Mouse (Mus musculus) liver, embryonic 14 days (tissue): ENCODE measurements around the gene Adgrd1. TPM values are rescaled to one million over a fixed set of nuclear protein-coding genes. Genes with fewer than 3 reads are reported as not detected.

ENCODE experiments used
- polyA plus RNA-seq: library from polyadenylated mRNA; depleted of rRNA; stranded (reverse); fragments of >200 nt; gene quantifications from 2 replicates; pipeline ENCODE4 v1.2.3, GENCODE M21; 2012; rRNA removed

Gene Adgrd1
- polyA plus RNA-seq: 0.08 and 0.10 TPM in 2 replicates

DNA sequence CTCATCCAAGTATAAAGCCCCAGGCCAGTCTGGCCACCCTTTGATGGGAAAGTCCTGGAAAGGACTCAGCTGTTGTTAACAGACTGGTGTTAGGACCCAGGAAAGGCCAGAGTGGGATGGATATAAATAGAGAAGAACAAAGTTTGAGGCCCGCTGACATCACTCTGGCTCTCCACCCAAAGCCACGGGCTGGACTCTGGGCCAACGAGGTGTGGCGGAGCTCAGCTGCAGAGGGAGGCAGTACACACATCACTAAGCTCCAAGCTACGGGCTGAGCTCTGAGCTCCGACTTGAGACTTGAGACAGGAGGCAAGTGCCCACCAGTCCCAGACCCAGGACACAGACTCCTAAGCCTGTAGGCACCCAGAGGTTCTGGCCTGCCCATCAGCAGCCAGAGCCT lies at the start of gene Adgrd1:
Gene Adgrd1, plus strand, starts transcription at position 240 of the 400 bp plus-strand sequence.

Other genes starting within 250 kb of the Adgrd1 start
- under 0.01 and 0.01 TPM in 2 replicates for gene Rimbp2, start 143.3 kb upstream of the Adgrd1 start, polyA plus RNA-seq
- gene Stx2, start 88.2 kb upstream of the Adgrd1 start, polyA plus RNA-seq: 61.3 and 73.1 TPM in 2 replicates
- gene Ran, start 76.7 kb upstream of the Adgrd1 start, polyA plus RNA-seq: 220 and 255 TPM in 2 replicates